Mouse (Mus musculus): ENCODE data around the gene Pcbp2. TPM values are rescaled to one million over a fixed set of nuclear protein-coding genes. Genes with fewer than 3 reads are reported as not detected.

Gene Pcbp2
- polyA plus RNA-seq, 1 experiment from 2014 or later, result 194 TPM

DNA sequence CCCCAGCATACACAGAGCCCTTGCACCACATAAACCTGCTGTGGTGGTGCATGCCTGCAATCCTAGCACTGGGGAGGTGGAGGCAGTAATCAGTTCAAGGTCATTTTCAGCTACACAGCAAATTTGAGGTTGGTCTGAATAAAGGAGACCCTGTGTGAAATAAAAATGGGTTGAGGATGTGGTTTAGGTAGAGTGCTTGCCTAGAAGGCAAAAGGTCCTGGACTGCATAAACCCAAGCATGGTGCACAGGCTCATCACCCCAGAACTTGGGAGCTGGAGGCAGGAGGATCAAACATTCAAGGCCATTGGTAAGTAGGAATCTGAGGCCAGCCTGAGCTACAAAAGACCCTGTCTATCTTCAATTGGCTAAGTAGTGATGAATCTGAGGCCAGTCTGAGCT lies 37.2 kb downstream of the Pcbp2 start:
- H3K9ac ChIP-seq (ENCODE audit: low read length), result no peak overlapping the region
- no peaks in the 10 kb centered on the region for H3K27me3 ChIP-seq (ENCODE audit: control insufficient read depth, insufficient read depth, low read length)
- H3K9me3 ChIP-seq (ENCODE audit: control insufficient read depth, low read length), result no peaks in the 10 kb centered on the region
- no peak overlapping the region for H3K4me2 ChIP-seq (ENCODE audit: low read length)
- no peak overlapping the region for H3K27ac ChIP-seq (replicated peaks in 1 of 2; ENCODE audit: control insufficient read depth in 1 of 2, insufficient read depth in 1 of 2, low read depth in 2 of 2, low read length in 2 of 2)
- H3K36me3 ChIP-seq (ENCODE audit: control insufficient read depth, insufficient read depth, low read length), result peaks cover 30% of the 10 kb centered on the region
- no peak overlapping the region for H3K4me3 ChIP-seq (ENCODE audit: control insufficient read depth in 1 of 2, insufficient read depth in 1 of 2, low read depth in 1 of 2, low read length in 2 of 2)
- no peak for ATAC-seq (ENCODE audit: insufficient number of reproducible peaks, insufficient read depth, low FRiP score, low read depth)
- H3K4me1 ChIP-seq (ENCODE audit: control insufficient read depth in 2 of 2, insufficient read depth in 2 of 2, low read length in 2 of 2), result peaks cover 14 to 24% of the 10 kb centered on the region in 2 experiments

DNA sequence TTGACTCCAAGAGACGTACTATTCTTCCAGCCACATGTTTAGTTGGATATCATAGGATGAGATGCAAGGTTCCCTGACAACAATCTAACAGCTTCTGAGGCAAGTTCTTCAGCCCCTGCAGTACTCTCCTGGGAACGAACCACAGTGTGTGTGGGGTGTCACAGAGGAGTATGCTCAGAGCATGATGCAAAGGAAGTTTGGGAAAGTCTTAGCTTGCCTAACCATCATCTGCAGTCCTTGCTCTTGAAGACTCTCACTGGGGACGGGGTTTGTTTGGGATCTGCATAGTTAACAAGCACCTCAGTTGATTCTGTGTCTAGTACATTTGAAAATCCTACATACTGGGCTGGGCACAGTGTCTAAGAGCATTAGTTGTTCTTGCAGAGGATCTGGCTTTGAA lies 38.0 kb downstream of the Pcbp2 start:
- no peak overlapping the region for H3K4me2 ChIP-seq (ENCODE audit: low read length)
- no peak overlapping the region for H3K27ac ChIP-seq (replicated peaks in 1 of 2; ENCODE audit: control insufficient read depth in 1 of 2, insufficient read depth in 1 of 2, low read depth in 2 of 2, low read length in 2 of 2)
- H3K4me3 ChIP-seq (ENCODE audit: control insufficient read depth in 1 of 2, insufficient read depth in 1 of 2, low read depth in 1 of 2, low read length in 2 of 2), result no peak overlapping the region
- peaks cover 14 to 24% of the 10 kb centered on the region in 2 experiments for H3K4me1 ChIP-seq (ENCODE audit: control insufficient read depth in 2 of 2, insufficient read depth in 2 of 2, low read length in 2 of 2)
- no peak overlapping the region for H3K9ac ChIP-seq (ENCODE audit: low read length)
- no peaks in the 10 kb centered on the region for H3K27me3 ChIP-seq (ENCODE audit: control insufficient read depth, insufficient read depth, low read length)
- peaks cover 22% of the 10 kb centered on the region for H3K36me3 ChIP-seq (ENCODE audit: control insufficient read depth, insufficient read depth, low read length)
- 83% methylated on average over 3 of the region's 3 CpGs for WGBS
- no peak for ATAC-seq (ENCODE audit: insufficient number of reproducible peaks, insufficient read depth, low FRiP score, low read depth)
- H3K9me3 ChIP-seq (ENCODE audit: control insufficient read depth, low read length), result no peaks in the 10 kb centered on the region

DNA sequence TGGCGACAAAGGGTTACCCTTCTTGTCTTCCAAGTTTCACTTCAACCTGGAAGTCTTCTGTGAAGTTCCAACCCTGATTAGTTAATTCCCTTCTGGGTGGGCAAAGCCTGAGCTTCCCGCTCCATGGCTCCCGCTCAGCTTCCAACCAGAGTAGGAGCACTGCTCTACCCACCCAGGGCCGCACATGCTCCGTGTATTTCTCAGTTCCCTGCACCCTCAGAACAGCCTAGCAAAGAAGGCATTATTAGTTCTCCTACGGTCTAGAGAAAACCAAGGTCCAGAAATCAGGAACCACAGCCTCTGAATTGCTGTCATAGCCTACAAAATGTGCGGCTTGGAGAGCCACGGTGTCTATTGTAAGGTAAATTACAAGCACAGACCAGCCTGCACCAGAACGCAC lies 39.8 kb downstream of the Pcbp2 start:
- peak overlapping the region; percentile 73 to 75 for H3K27ac ChIP-seq (replicated peaks in 1 of 2; ENCODE audit: control insufficient read depth in 1 of 2, insufficient read depth in 1 of 2, low read depth in 2 of 2, low read length in 2 of 2)
- H3K4me1 ChIP-seq (ENCODE audit: control insufficient read depth in 2 of 2, insufficient read depth in 2 of 2, low read length in 2 of 2), result peaks cover 14 to 23% of the 10 kb centered on the region in 2 experiments
- peaks cover 5% of the 10 kb centered on the region for H3K36me3 ChIP-seq (ENCODE audit: control insufficient read depth, insufficient read depth, low read length)
- H3K9me3 ChIP-seq (ENCODE audit: control insufficient read depth, low read length), result no peaks in the 10 kb centered on the region
- no peaks in the 10 kb centered on the region for H3K27me3 ChIP-seq (ENCODE audit: control insufficient read depth, insufficient read depth, low read length)
- peak overlapping the region; percentile 82 for H3K4me2 ChIP-seq (ENCODE audit: low read length)
- peak; percentile 54; the same call in 1 of the 2 replicates for ATAC-seq (ENCODE audit: insufficient number of reproducible peaks, insufficient read depth, low FRiP score, low read depth)
- H3K4me3 ChIP-seq (ENCODE audit: control insufficient read depth in 1 of 2, insufficient read depth in 1 of 2, low read depth in 1 of 2, low read length in 2 of 2), result peak overlapping the region; percentile 55 to 74
- 4% methylated on average over 9 of the region's 9 CpGs for WGBS
- H3K9ac ChIP-seq (ENCODE audit: low read length), result peak overlapping the region; percentile 72

DNA sequence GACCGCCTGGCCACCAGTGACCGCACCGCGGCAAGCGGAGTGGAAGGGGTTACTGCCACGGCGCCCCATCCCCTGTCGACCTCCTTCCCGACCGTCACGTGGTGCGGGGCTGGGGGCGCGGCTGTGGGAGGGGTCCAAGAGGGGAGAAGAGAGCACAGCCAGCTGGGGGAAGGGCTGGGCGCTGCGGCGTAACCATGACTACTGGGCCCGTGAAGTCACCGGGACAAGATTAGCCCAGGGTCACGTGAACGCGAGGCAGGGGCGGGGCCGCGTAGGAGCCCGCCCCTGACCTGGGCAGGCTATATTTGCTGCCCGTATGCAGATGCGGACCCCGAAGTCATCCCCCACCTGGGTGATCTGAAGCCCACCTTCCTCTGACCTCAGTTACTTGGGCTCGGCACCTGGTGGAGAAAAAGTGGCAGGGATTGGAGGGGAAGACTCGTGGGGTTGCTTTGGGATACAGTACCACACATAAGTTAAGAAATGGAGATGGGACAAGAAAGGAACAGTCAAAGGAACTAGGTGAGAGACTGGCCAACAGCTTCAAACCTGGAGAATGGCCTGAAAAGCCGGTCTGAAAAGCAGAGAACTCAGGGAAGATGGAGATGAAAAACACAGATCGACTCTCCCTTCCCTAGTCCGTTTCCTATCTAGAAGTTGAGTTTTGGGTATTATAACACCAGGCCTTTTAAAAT lies 40.4 kb downstream of the Pcbp2 start:
- peak; percentile 92 for ATAC-seq (ENCODE audit: insufficient number of reproducible peaks, insufficient read depth, low FRiP score, low read depth)

DNA sequence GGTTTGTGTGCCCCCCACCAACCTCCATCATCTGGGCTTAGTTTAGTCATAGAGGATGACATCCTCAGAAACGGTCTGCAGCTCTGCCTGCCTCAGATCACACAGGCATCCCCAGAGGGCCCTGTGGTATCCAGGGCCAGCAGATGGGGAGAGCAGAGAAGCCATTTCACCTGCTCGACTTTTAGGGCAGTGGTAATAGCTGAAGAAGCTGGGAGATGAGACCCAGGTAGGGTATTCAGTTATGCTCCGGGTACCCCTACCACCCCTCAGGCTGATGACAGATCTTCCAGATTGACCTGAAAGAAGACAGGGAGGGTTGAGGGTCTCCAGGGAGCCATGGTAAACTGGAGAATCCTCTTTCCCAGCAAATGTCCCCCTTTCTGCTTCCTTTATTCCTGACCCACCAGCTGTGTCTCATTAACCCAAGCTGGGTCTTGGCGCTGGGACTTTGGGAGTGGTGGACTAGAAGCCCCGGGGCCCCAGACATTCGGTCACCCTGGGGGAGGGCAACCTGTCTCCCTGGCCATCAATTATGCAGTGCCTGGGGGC lies 41.0 kb downstream of the Pcbp2 start:
- Histone ChIP-seq H3K27ac (replicated peaks in 1 of 2; ENCODE audit: control insufficient read depth in 1 of 2, insufficient read depth in 1 of 2, low read depth in 2 of 2, low read length in 2 of 2) (peak overlapping the region; percentile 8 to 72; a peak in 3 of 4 replicates), H3K27me3 (ENCODE audit: control insufficient read depth, insufficient read depth, low read length) (no peaks in the 10 kb centered on the region), H3K4me3 (ENCODE audit: control insufficient read depth in 1 of 2, insufficient read depth in 1 of 2, low read depth in 1 of 2, low read length in 2 of 2) (peak overlapping the region in 1 of 2 experiments; percentile 55; a peak in 1 of 4 replicates), H3K4me2 (ENCODE audit: low read length) (peak overlapping the region; percentile 82), H3K9me3 (ENCODE audit: control insufficient read depth, low read length) (no peaks in the 10 kb centered on the region), H3K9ac (ENCODE audit: low read length) (peak overlapping the region; percentile 72; the same call in 1 of the 2 replicates), H3K36me3 (ENCODE audit: control insufficient read depth, insufficient read depth, low read length) (peaks cover 4% of the 10 kb centered on the region; the same call in 1 of the 2 replicates), H3K4me1 (ENCODE audit: control insufficient read depth in 2 of 2, insufficient read depth in 2 of 2, low read length in 2 of 2) (peaks cover 13 to 27% of the 10 kb centered on the region in 2 experiments)
- WGBS, result 17% methylated on average over 6 of the region's 6 CpGs
- ATAC-seq (ENCODE audit: insufficient number of reproducible peaks, insufficient read depth, low FRiP score, low read depth), result no peak

More for the DNA sequence above, 40.4 kb downstream of the Pcbp2 start:
- Histone ChIP-seq H3K27ac (replicated peaks in 1 of 2; ENCODE audit: control insufficient read depth in 1 of 2, insufficient read depth in 1 of 2, low read depth in 2 of 2, low read length in 2 of 2) (peak overlapping the region; percentile 73 to 75), H3K36me3 (ENCODE audit: control insufficient read depth, insufficient read depth, low read length) (peaks cover 4% of the 10 kb centered on the region; the same call in 1 of the 2 replicates), H3K4me3 (ENCODE audit: control insufficient read depth in 1 of 2, insufficient read depth in 1 of 2, low read depth in 1 of 2, low read length in 2 of 2) (peak overlapping the region; percentile 55 to 74), H3K9me3 (ENCODE audit: control insufficient read depth, low read length) (no peaks in the 10 kb centered on the region), H3K9ac (ENCODE audit: low read length) (peak overlapping the region; percentile 72), H3K4me1 (ENCODE audit: control insufficient read depth in 2 of 2, insufficient read depth in 2 of 2, low read length in 2 of 2) (peaks cover 11 to 21% of the 10 kb centered on the region in 2 experiments), H3K27me3 (ENCODE audit: control insufficient read depth, insufficient read depth, low read length) (no peaks in the 10 kb centered on the region), H3K4me2 (ENCODE audit: low read length) (peak overlapping the region; percentile 82)
- WGBS, result 5% methylated on average over 33 of the region's 34 CpGs

DNA sequence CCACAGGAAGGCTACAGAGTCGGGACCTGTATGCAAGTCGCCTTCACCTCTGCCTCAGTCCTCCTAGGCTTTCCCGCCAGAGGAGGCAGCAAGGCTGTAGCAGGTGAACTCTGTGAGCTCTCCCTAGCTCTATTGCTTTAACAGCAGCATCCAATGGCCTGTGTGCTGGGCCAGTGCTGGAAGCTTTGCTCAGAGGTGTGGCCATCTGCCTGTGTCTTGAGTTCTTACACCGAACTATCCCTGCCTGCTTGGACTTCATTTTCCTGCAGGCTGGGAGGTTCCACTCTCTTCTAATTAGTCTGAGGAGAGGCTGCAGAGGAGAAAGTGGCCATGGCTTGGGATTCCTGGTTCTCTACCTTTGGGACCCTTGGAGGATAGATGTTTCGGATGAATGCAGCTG lies 41.7 kb downstream of the Pcbp2 start:
- no peak overlapping the region for H3K27ac ChIP-seq (replicated peaks in 1 of 2; ENCODE audit: control insufficient read depth in 1 of 2, insufficient read depth in 1 of 2, low read depth in 2 of 2, low read length in 2 of 2)
- no peak overlapping the region for H3K4me3 ChIP-seq (ENCODE audit: control insufficient read depth in 1 of 2, insufficient read depth in 1 of 2, low read depth in 1 of 2, low read length in 2 of 2)
- peaks cover 4% of the 10 kb centered on the region; the same call in 1 of the 2 replicates for H3K36me3 ChIP-seq (ENCODE audit: control insufficient read depth, insufficient read depth, low read length)
- no peaks in the 10 kb centered on the region for H3K9me3 ChIP-seq (ENCODE audit: control insufficient read depth, low read length)
- no peak overlapping the region for H3K4me2 ChIP-seq (ENCODE audit: low read length)
- 49% methylated on average over 5 of the region's 5 CpGs for WGBS
- H3K4me1 ChIP-seq (ENCODE audit: control insufficient read depth in 2 of 2, insufficient read depth in 2 of 2, low read length in 2 of 2), result peaks cover 13 to 27% of the 10 kb centered on the region in 2 experiments
- no peak overlapping the region for H3K9ac ChIP-seq (ENCODE audit: low read length)
- no peak for ATAC-seq (ENCODE audit: insufficient number of reproducible peaks, insufficient read depth, low FRiP score, low read depth)
- no peaks in the 10 kb centered on the region for H3K27me3 ChIP-seq (ENCODE audit: control insufficient read depth, insufficient read depth, low read length)

DNA sequence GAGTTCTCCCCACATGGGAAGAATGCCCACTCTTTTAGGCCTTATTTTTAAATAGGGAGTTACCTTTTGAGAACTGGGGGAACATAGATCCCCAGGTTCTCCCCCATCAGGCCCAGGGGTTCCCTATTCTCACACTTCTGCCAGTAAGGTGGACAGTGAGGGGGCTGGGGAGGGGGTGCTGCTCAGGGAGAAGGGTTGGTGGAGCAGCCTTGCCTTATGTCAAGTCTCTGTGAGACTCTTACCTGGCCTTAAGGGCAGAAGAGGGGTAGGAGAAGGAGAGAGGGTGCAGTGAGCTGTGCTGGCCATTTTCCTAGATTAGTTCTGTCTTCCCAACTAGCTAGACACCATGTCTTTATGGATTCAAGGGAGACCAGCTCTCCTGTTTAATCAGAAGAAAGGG lies 42.1 kb downstream of the Pcbp2 start:
- peaks cover 4% of the 10 kb centered on the region; the same call in 1 of the 2 replicates for H3K36me3 ChIP-seq (ENCODE audit: control insufficient read depth, insufficient read depth, low read length)
- no peak overlapping the region for H3K4me2 ChIP-seq (ENCODE audit: low read length)
- H3K27ac ChIP-seq (replicated peaks in 1 of 2; ENCODE audit: control insufficient read depth in 1 of 2, insufficient read depth in 1 of 2, low read depth in 2 of 2, low read length in 2 of 2), result no peak overlapping the region
- no peaks in the 10 kb centered on the region for H3K9me3 ChIP-seq (ENCODE audit: control insufficient read depth, low read length)
- ATAC-seq (ENCODE audit: insufficient number of reproducible peaks, insufficient read depth, low FRiP score, low read depth), result no peak
- peaks cover 13 to 27% of the 10 kb centered on the region in 2 experiments for H3K4me1 ChIP-seq (ENCODE audit: control insufficient read depth in 2 of 2, insufficient read depth in 2 of 2, low read length in 2 of 2)
- H3K4me3 ChIP-seq (ENCODE audit: control insufficient read depth in 1 of 2, insufficient read depth in 1 of 2, low read depth in 1 of 2, low read length in 2 of 2), result no peak overlapping the region
- no peaks in the 10 kb centered on the region for H3K27me3 ChIP-seq (ENCODE audit: control insufficient read depth, insufficient read depth, low read length)
- no peak overlapping the region for H3K9ac ChIP-seq (ENCODE audit: low read length)
